8 mouse cellular contexts compared by ENCODE assay signal in the genomic region with DNA sequence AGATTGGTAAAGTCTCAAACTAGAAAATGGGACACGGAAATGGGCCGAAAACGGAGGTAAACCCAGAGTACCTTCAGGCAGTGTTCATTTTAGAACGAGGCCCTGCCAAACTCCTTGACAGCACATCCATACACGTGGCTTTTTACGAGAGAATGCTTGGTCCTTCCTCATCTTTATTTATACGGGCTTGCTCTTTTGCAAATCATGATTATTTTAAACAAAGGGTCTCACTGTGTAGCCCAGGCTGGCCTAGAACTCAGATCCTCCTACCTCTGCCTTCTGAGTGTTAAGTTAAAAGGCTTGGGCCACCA. TPM values are rescaled to one million over a fixed set of nuclear protein-coding genes. Genes with fewer than 3 reads are reported as not detected.
DNase-seq lines count a peak whose midpoint lies in the region; ATAC-seq and TF ChIP-seq lines count a peak whose summit lies in the region.

No protein-coding gene starts in this region.

- peaks cover 6% of the 10 kb centered on the region for H3K4me1 ChIP-seq in testis, adult 2 months (ENCODE audit: control insufficient read depth, insufficient read depth, low read length)
- H3K4me1 ChIP-seq in limb, embryonic 15.5 days = peaks cover 27% of the 10 kb centered on the region
- peaks cover 17% of the 10 kb centered on the region for H3K4me1 ChIP-seq in stomach, embryonic 16.5 days (ENCODE audit: control insufficient read depth, insufficient read depth, low read length)

- intact Hi-C loops in gastrocnemius, adult 2 months (cut with DNase I) = no loop called here

- ATAC-seq in limb, embryonic 15.5 days (ENCODE audit: insufficient number of reproducible peaks, low FRiP score, low TSS enrichment, low read depth) = no peak
- ATAC-seq in stomach, embryonic 16.5 days (ENCODE audit: insufficient read depth, low FRiP score) = no peak

- H3K36me3 ChIP-seq in testis, adult 2 months (ENCODE audit: control insufficient read depth, insufficient read depth, low read length) = no peaks in the 10 kb centered on the region
- peaks cover 37% of the 10 kb centered on the region for H3K36me3 ChIP-seq in limb, embryonic 15.5 days
- peaks cover 22% of the 10 kb centered on the region for H3K36me3 ChIP-seq in stomach, embryonic 16.5 days (ENCODE audit: control insufficient read depth, insufficient read depth, low read length)

- no peak for TF ChIP-seq CTCF in gastrocnemius, adult 2 months (IDR thresholded peaks at IDR 0.05)
- no peak for TF ChIP-seq CTCF in testis, adult 2 months (IDR thresholded peaks at IDR 0.05; ENCODE audit: control insufficient read depth, insufficient read depth, insufficient replicate concordance, low read depth, low read length)

- no peaks in the 10 kb centered on the region for H3K27me3 ChIP-seq in testis, adult 2 months (ENCODE audit: control insufficient read depth, insufficient read depth, low read length)
- H3K27me3 ChIP-seq in limb, embryonic 15.5 days = no peaks in the 10 kb centered on the region
- no peaks in the 10 kb centered on the region for H3K27me3 ChIP-seq in stomach, embryonic 16.5 days (ENCODE audit: control insufficient read depth, insufficient read depth, low read length)

- TF ChIP-seq POLR2A in testis, adult 2 months (IDR thresholded peaks at IDR 0.05; ENCODE audit: control insufficient read depth, low read depth, low read length) = no peak

- peak overlapping the region; percentile 98 for H3K4me2 ChIP-seq in limb, embryonic 15.5 days
- peak overlapping the region; percentile 95 for H3K4me2 ChIP-seq in stomach, embryonic 16.5 days (ENCODE audit: low read depth, low read length)

- no peaks in the 10 kb centered on the region for H3K9me3 ChIP-seq in limb, embryonic 15.5 days
- H3K9me3 ChIP-seq in stomach, embryonic 16.5 days (replicated peaks; ENCODE audit: control insufficient read depth, low read length) = no peaks in the 10 kb centered on the region

- peak overlapping the region; percentile 79 for H3K4me3 ChIP-seq in gastrocnemius, adult 2 months
- peak overlapping the region; percentile 87 for H3K4me3 ChIP-seq in testis, adult 2 months (ENCODE audit: control insufficient read depth, low read depth, low read length)
- peak overlapping the region; percentile 87 for H3K4me3 ChIP-seq in limb, embryonic 15.5 days
- peak overlapping the region; percentile 98 for H3K4me3 ChIP-seq in stomach, embryonic 16.5 days (replicated peaks; ENCODE audit: low read length)

- peak overlapping the region; percentile 75 for H3K9ac ChIP-seq in limb, embryonic 15.5 days
- H3K9ac ChIP-seq in stomach, embryonic 16.5 days (ENCODE audit: low read length) = peak overlapping the region; percentile 88

- WGBS in limb, embryonic 15.5 days = 0% methylated on average over 7 of the region's 7 CpGs
- 1% methylated on average over 7 of the region's 7 CpGs for WGBS in stomach, embryonic 16.5 days

- peak overlapping the region; percentile 95 for H3K27ac ChIP-seq in gastrocnemius, adult 2 months
- H3K27ac ChIP-seq in testis, adult 2 months (ENCODE audit: control insufficient read depth, insufficient read depth, low read depth, low read length) = peak overlapping the region; percentile 90; the same call in 1 of the 2 replicates
- H3K27ac ChIP-seq in limb, embryonic 15.5 days = peak overlapping the region; percentile 85
- H3K27ac ChIP-seq in stomach, embryonic 16.5 days (ENCODE audit: low read length) = peak overlapping the region; percentile 93; the same call in 1 of the 2 replicates

- no peak for DNase-seq in gastrocnemius, adult 2 months
- no peak for DNase-seq in gastrocnemius, postnatal 10 days
- no peak for DNase-seq in testis, postnatal 14 days (ENCODE audit: low spot score)
- no peak for DNase-seq in cerebellum, postnatal 4 days (ENCODE audit: low spot score in 2 of 2)
- no peak for DNase-seq in adipocyte (ENCODE audit: low spot score)

RNA-seq across cellular contexts. Expression of a gene that starts 0.6 kb away (rescaled TPM):
- 10 to 100 TPM; 24.7 to 28.9 TPM for total RNA-seq in gastrocnemius, adult 2 months (2021)
- 10 to 100 TPM; 25.7 to 26.1 TPM for total RNA-seq in gastrocnemius, postnatal 10 days (2021)
- 14.7 and 15.1 TPM in 2 replicates for polyA plus RNA-seq in testis, adult 2 months (2012; rRNA removed)
- 45.4 and 46.6 TPM in 2 replicates for polyA plus RNA-seq in limb, embryonic 15.5 days (2015; fragmentation: Nextera tagmentation; extraction: Ambion mirVana)
- 47.0 and 48.3 TPM in 2 replicates for polyA plus RNA-seq in stomach, embryonic 16.5 days (2015; fragmentation: Nextera tagmentation; extraction: Ambion mirVana)

RNA-seq across cellular contexts. Expression of a gene that starts 1.6 kb away (rescaled TPM):
- 1 to 10 TPM; 2.1 TPM for total RNA-seq in gastrocnemius, adult 2 months (2021)
- total RNA-seq in gastrocnemius, postnatal 10 days (2021) = 1 to 10 TPM; 4.6 to 6.9 TPM
- 27.9 and 30.7 TPM in 2 replicates for polyA plus RNA-seq in testis, adult 2 months (2012; rRNA removed)
- polyA plus RNA-seq in limb, embryonic 15.5 days (2015; fragmentation: Nextera tagmentation; extraction: Ambion mirVana) = 5.8 and 6.6 TPM in 2 replicates
- 6.0 and 7.0 TPM in 2 replicates for polyA plus RNA-seq in stomach, embryonic 16.5 days (2015; fragmentation: Nextera tagmentation; extraction: Ambion mirVana)

RNA-seq across cellular contexts. Expression of a gene that starts 27.2 kb away (rescaled TPM):
- total RNA-seq in gastrocnemius, adult 2 months (2021) = 10 to 100 TPM; 11.9 to 12.4 TPM
- 10 to 100 TPM; 15.2 to 18.5 TPM for total RNA-seq in gastrocnemius, postnatal 10 days (2021)
- 76.8 and 83.4 TPM in 2 replicates for polyA plus RNA-seq in testis, adult 2 months (2012; rRNA removed)
- polyA plus RNA-seq in limb, embryonic 15.5 days (2015; fragmentation: Nextera tagmentation; extraction: Ambion mirVana) = 14.6 and 17.6 TPM in 2 replicates
- 15.8 and 15.9 TPM in 2 replicates for polyA plus RNA-seq in stomach, embryonic 16.5 days (2015; fragmentation: Nextera tagmentation; extraction: Ambion mirVana)

RNA-seq across cellular contexts. Expression of a gene that starts 27.3 kb away (rescaled TPM):
- total RNA-seq in gastrocnemius, adult 2 months (2021) = 10 to 100 TPM; 18.9 to 26.7 TPM
- 10 to 100 TPM; 24.7 to 28.0 TPM for total RNA-seq in gastrocnemius, postnatal 10 days (2021)
- 45.3 and 53.3 TPM in 2 replicates for polyA plus RNA-seq in testis, adult 2 months (2012; rRNA removed)
- polyA plus RNA-seq in limb, embryonic 15.5 days (2015; fragmentation: Nextera tagmentation; extraction: Ambion mirVana) = 29.1 and 29.4 TPM in 2 replicates
- 18.6 and 19.1 TPM in 2 replicates for polyA plus RNA-seq in stomach, embryonic 16.5 days (2015; fragmentation: Nextera tagmentation; extraction: Ambion mirVana)
